Mouse (Mus musculus): ENCODE results near the gene Gstm5. TPM values are rescaled to one million over a fixed set of nuclear protein-coding genes. Genes with fewer than 3 reads are reported as not detected.

The Gstm5 gene
- polyA plus RNA-seq, 2 experiments = 111 to 196 TPM

DNA sequence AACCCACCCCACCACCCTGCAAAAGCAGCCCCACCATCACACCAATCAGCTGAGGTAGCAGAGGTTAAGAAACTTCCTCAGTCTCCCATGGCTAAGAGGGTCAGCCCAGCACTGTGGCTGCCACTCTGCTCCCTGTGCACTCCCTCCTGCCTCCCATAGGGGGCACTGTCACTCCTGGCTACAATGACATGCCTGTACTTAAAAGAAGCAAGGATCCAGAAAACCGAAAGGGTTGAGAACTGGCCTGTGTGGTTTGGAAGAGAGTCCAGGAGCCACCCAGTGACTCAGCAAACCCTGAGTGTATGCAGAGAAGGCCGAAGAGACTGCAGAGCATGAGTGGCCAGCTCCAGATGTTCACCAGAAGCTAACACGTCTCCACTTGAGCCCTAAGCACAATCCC is 43.8 kb downstream of the Gstm5 start:
- peak; percentile 5 to 35 (median 17) for DNase-seq (ENCODE audit: low read depth in 3 of 3, low spot score in 3 of 3)
- 22% methylated on average over 3 of the region's 3 CpGs for WGBS (ENCODE audit: insufficient replicate concordance)
- ATAC-seq (ENCODE audit: insufficient read depth) = 0 out of 2 replicates have a peak, but pooled peaks have one; percentile 29

DNA sequence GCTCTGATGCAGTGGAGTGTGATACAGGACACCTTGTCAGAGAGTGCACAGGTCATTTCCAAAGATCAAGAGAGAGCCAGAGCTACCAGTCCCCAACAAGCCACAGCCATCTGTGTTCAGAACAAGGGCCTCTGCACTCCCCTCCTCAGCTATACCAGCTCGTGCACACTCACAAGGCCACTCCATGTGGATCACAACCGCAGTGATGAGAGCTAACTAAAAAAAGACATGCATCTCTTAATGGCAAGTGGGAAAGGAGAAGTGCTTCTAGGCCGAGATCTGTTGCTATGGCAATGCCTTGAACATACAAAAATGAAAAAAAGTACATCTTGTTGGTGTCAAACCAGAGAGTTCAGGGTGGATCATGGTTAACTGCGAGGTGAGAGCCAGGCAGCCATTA is 44.2 kb downstream of the Gstm5 start:
- ATAC-seq (ENCODE audit: insufficient read depth) (no peak), DNase-seq (ENCODE audit: low read depth in 3 of 3, low spot score in 3 of 3) (no peak)
- Histone ChIP-seq H3K9me3 (ENCODE audit: control insufficient read depth, low read length) (no peaks in the 10 kb centered on the region), H3K4me3 (ENCODE audit: insufficient read depth in 1 of 2, low read depth in 2 of 2, low read length in 2 of 2) (no peak overlapping the region), H3K4me2 (ENCODE audit: low read depth) (no peak overlapping the region), H3K36me3 (replicated peaks; ENCODE audit: control insufficient read depth, insufficient read depth, low read depth) (no peaks in the 10 kb centered on the region), H3K27me3 (ENCODE audit: control insufficient read depth, insufficient read depth, low read length) (no peaks in the 10 kb centered on the region), H3K4me1 (replicated peaks; ENCODE audit: control insufficient read depth in 2 of 2, insufficient read depth in 2 of 2, low read length in 1 of 2) (peaks cover 0 to 3% of the 10 kb centered on the region in 2 experiments; a peak in 1 of 4 replicates), H3K27ac (no peak overlapping the region), H3K9ac (replicated peaks) (no peak overlapping the region)
- 46% methylated on average over 4 of the region's 4 CpGs for WGBS (ENCODE audit: insufficient replicate concordance)
- TF ChIP-seq CTCF (IDR thresholded peaks at IDR 0.05; ENCODE audit: low read depth) = no peak
- TF ChIP-seq EP300 (IDR thresholded peaks at IDR 0.05; ENCODE audit: low read depth) = no peak

More for the DNA sequence above, 43.8 kb downstream of the Gstm5 start:
- Histone ChIP-seq H3K27ac (no peak overlapping the region), H3K27me3 (ENCODE audit: control insufficient read depth, insufficient read depth, low read length) (no peaks in the 10 kb centered on the region), H3K4me1 (replicated peaks; ENCODE audit: control insufficient read depth in 2 of 2, insufficient read depth in 2 of 2, low read length in 1 of 2) (peaks cover 0 to 3% of the 10 kb centered on the region in 2 experiments; a peak in 1 of 4 replicates), H3K36me3 (replicated peaks; ENCODE audit: control insufficient read depth, insufficient read depth, low read depth) (no peaks in the 10 kb centered on the region), H3K4me2 (ENCODE audit: low read depth) (no peak overlapping the region), H3K9me3 (ENCODE audit: control insufficient read depth, low read length) (no peaks in the 10 kb centered on the region), H3K4me3 (ENCODE audit: insufficient read depth in 1 of 2, low read depth in 2 of 2, low read length in 2 of 2) (no peak overlapping the region), H3K9ac (replicated peaks) (no peak overlapping the region)
- TF ChIP-seq EP300 (IDR thresholded peaks at IDR 0.05; ENCODE audit: low read depth) = no peak
- TF ChIP-seq CTCF (IDR thresholded peaks at IDR 0.05; ENCODE audit: low read depth) = peak; percentile 90

DNA sequence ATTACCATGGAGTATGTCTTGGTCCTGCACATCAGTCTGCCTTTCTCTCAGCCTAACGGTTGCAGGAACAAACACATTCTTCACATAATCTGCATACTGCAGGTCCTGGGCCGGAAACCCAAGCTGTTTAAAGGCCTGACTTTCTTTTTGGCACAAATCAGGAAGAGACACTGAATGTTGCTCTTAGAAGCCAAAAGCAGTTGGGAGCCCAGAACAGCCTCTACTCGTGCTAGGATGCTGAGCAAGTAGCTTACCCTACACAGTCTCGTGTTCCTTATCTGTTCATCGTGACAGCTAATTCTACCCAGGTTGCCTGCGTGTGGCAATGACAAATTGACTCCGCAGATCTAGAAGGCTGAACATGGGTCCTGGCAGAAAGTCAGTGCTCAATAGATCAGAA is 44.9 kb downstream of the Gstm5 start:
- H3K36me3 ChIP-seq (replicated peaks; ENCODE audit: control insufficient read depth, insufficient read depth, low read depth) = no peaks in the 10 kb centered on the region
- H3K27ac ChIP-seq = no peak overlapping the region
- ATAC-seq (ENCODE audit: insufficient read depth) = no peak
- TF ChIP-seq EP300 (IDR thresholded peaks at IDR 0.05; ENCODE audit: low read depth) (no peak), CTCF (IDR thresholded peaks at IDR 0.05; ENCODE audit: low read depth) (no peak)
- no peaks in the 10 kb centered on the region for H3K9me3 ChIP-seq (ENCODE audit: control insufficient read depth, low read length)
- no peaks in the 10 kb centered on the region for H3K27me3 ChIP-seq (ENCODE audit: control insufficient read depth, insufficient read depth, low read length)
- H3K4me2 ChIP-seq (ENCODE audit: low read depth) = no peak overlapping the region
- WGBS (ENCODE audit: insufficient replicate concordance) = 62% methylated on average over 7 of the region's 7 CpGs
- no peak overlapping the region for H3K4me3 ChIP-seq (ENCODE audit: insufficient read depth in 1 of 2, low read depth in 2 of 2, low read length in 2 of 2)
- H3K4me1 ChIP-seq (replicated peaks; ENCODE audit: control insufficient read depth in 2 of 2, insufficient read depth in 2 of 2, low read length in 1 of 2) = peaks cover 0 to 3% of the 10 kb centered on the region in 2 experiments; a peak in 1 of 4 replicates
- DNase-seq (ENCODE audit: low read depth in 3 of 3, low spot score in 3 of 3) = no peak
- no peak overlapping the region for H3K9ac ChIP-seq (replicated peaks)

DNA sequence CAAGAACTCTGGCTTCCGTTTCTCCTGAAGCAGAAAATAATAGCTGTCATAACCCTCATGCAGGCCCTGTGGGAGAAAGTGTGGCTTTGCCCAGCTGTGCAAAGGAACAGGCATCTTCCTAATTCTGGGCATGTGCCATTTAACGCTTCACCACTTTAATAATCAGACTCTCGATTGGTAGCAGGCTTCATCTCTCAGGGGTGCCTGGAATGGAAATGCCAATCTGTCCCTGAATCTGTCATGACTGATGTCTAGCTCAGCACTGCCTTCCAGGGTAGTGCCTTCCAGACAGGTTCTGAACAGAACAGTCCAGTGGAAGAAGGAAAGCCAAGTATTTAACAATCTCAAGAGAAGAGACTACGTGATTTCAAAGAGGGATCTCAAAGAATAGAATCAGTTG is 45.6 kb downstream of the Gstm5 start:
- 65% methylated on average over 4 of the region's 4 CpGs for WGBS (ENCODE audit: insufficient replicate concordance)
- ATAC-seq (ENCODE audit: insufficient read depth) = no peak

DNA sequence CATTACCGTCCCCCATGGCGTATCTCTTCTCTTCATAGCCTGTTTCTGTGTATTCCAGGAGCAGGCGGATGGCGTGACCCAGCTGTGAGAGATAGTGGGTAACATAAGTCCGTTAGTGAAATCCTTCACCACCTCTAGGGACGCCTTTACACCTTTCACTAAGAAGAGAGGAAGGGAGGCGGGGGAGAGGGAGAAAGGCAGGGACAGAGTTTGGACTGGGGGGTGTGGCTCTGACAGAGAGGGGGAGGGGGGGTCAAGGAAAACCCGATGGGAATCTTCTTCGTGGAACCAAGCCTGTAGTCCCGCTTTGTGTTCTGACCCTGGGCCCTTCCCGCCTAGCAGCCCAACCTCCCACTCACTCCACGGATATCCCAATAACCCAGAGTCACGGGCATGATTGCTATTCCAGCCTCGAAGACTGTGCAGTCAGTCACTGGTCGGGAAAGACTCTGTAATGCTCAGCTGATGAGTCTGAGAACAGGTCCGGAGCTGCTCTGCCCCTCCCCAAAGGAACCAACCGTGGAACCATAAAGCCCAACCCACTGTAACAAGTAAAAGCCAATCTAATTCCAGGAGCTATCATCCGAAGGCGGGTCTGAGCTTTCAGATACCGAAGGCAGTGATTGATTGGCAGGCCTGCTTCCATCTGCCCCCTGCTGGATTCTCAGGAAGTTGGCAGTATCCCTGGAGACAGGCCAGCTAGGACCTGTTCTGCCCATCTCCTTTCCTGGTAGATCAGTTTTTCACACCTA is 47.8 kb downstream of the Gstm5 start, which contains the start of gene Gstm6:
Gstm6 (minus strand) TSS at position 511 of the 752 bp plus-strand sequence.
- no peak for TF ChIP-seq EP300 (IDR thresholded peaks at IDR 0.05; ENCODE audit: low read depth)
- peak; percentile 62 for TF ChIP-seq CTCF (IDR thresholded peaks at IDR 0.05; ENCODE audit: low read depth)
- peak in 1 of 3 experiments; percentile 9 for DNase-seq (ENCODE audit: low read depth in 3 of 3, low spot score in 3 of 3)
- 25% methylated on average over 20 of the region's 20 CpGs for WGBS (ENCODE audit: insufficient replicate concordance)
- ATAC-seq (ENCODE audit: insufficient read depth) = peak; percentile 34; the same call in 1 of the 2 replicates
- Histone ChIP-seq H3K9me3 (ENCODE audit: control insufficient read depth, low read length) (no peaks in the 10 kb centered on the region), H3K36me3 (replicated peaks; ENCODE audit: control insufficient read depth, insufficient read depth, low read depth) (no peaks in the 10 kb centered on the region), H3K4me1 (replicated peaks; ENCODE audit: control insufficient read depth in 2 of 2, insufficient read depth in 2 of 2, low read length in 1 of 2) (peaks cover 0 to 3% of the 10 kb centered on the region in 2 experiments; a peak in 1 of 4 replicates), H3K27ac (no peak within 1 kb of the TSS), H3K4me2 (ENCODE audit: low read depth) (peak within 1 kb of the TSS; percentile 4; the same call in 1 of the 2 replicates), H3K4me3 (ENCODE audit: insufficient read depth in 1 of 2, low read depth in 2 of 2, low read length in 2 of 2) (peak within 1 kb of the TSS in 1 of 2 experiments; percentile 54; a peak in 2 of 4 replicates), H3K27me3 (ENCODE audit: control insufficient read depth, insufficient read depth, low read length) (no peaks in the 10 kb centered on the region), H3K9ac (replicated peaks) (no peak within 1 kb of the TSS)

More for the DNA sequence above, 45.6 kb downstream of the Gstm5 start:
- no peaks in the 10 kb centered on the region for H3K36me3 ChIP-seq (replicated peaks; ENCODE audit: control insufficient read depth, insufficient read depth, low read depth)
- no peak overlapping the region for H3K9ac ChIP-seq (replicated peaks)
- H3K4me2 ChIP-seq (ENCODE audit: low read depth) = no peak overlapping the region
- TF ChIP-seq CTCF (IDR thresholded peaks at IDR 0.05; ENCODE audit: low read depth) (no peak), EP300 (IDR thresholded peaks at IDR 0.05; ENCODE audit: low read depth) (no peak)
- peaks cover 0 to 3% of the 10 kb centered on the region in 2 experiments; a peak in 1 of 4 replicates for H3K4me1 ChIP-seq (replicated peaks; ENCODE audit: control insufficient read depth in 2 of 2, insufficient read depth in 2 of 2, low read length in 1 of 2)
- no peaks in the 10 kb centered on the region for H3K27me3 ChIP-seq (ENCODE audit: control insufficient read depth, insufficient read depth, low read length)
- H3K4me3 ChIP-seq (ENCODE audit: insufficient read depth in 1 of 2, low read depth in 2 of 2, low read length in 2 of 2) = no peak overlapping the region
- no peak for DNase-seq (ENCODE audit: low read depth in 3 of 3, low spot score in 3 of 3)
- H3K9me3 ChIP-seq (ENCODE audit: control insufficient read depth, low read length) = no peaks in the 10 kb centered on the region
- no peak overlapping the region for H3K27ac ChIP-seq

Measured in liver, embryonic 14.5 days (tissue).